Mouse (Mus musculus): ENCODE data around the gene Cops4. TPM values are rescaled to one million over a fixed set of nuclear protein-coding genes. Genes with fewer than 3 reads are reported as not detected.

The Cops4 gene
- polyA plus RNA-seq, 1 experiment, result 76.8 TPM

DNA sequence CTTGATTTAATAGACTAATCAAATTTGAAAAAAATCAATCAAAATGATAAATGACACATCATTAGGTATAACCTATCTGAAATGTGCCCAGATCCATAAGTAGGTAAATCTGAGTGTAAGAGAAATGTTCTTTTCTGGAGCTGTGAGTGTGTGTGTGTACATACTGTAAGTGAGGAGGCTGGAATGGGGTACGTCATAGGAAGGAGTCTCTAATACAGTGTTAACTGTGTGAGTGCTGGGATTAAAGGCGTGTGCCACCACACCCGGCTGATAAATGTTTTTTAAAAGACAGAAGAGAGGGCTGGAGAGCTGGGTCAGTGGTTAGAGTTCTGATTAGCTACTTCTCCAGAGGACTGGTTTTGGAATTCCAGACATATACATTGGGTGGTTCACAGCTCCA is 7.5 kb downstream of the Cops4 start:
- no peak overlapping the region for H3K27ac ChIP-seq (ENCODE audit: insufficient read depth, low read length)
- H3K4me1 ChIP-seq (ENCODE audit: control insufficient read depth, insufficient read depth, low read length), result no peaks in the 10 kb centered on the region; the same call in 1 of the 2 replicates
- TF ChIP-seq CTCF (IDR thresholded peaks at IDR 0.05; ENCODE audit: extremely low read depth, insufficient read depth, low read length) (no peak), POLR2A (IDR thresholded peaks at IDR 0.05; ENCODE audit: extremely low read depth, insufficient read depth, low read length) (no peak)
- H3K4me3 ChIP-seq (ENCODE audit: insufficient read depth, low read length), result no peak overlapping the region

DNA sequence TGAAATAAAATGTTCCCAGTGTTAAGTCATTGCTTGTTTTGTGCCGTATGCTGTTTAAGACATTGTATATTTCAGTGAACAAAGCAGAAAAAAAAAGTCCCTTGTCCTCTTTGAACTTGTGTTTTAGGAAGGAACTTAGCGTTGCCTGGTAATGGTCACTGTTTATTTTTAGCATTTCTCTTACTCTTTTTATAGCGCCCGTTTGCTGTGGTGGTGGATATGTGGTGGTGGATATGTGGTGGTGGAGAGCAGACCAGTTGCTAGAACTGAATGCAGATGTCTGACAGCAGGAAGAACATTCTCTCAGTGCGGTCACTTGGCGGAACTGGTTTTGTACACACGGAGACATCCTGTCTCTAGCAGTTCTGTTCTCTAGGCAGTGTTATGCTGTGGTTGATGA is 8.1 kb downstream of the Cops4 start:
- no peak for TF ChIP-seq CTCF (IDR thresholded peaks at IDR 0.05; ENCODE audit: extremely low read depth, insufficient read depth, low read length)
- TF ChIP-seq POLR2A (IDR thresholded peaks at IDR 0.05; ENCODE audit: extremely low read depth, insufficient read depth, low read length), result no peak
- Histone ChIP-seq H3K4me3 (ENCODE audit: insufficient read depth, low read length) (no peak overlapping the region), H3K4me1 (ENCODE audit: control insufficient read depth, insufficient read depth, low read length) (no peaks in the 10 kb centered on the region; the same call in 1 of the 2 replicates), H3K27ac (ENCODE audit: insufficient read depth, low read length) (no peak overlapping the region)

DNA sequence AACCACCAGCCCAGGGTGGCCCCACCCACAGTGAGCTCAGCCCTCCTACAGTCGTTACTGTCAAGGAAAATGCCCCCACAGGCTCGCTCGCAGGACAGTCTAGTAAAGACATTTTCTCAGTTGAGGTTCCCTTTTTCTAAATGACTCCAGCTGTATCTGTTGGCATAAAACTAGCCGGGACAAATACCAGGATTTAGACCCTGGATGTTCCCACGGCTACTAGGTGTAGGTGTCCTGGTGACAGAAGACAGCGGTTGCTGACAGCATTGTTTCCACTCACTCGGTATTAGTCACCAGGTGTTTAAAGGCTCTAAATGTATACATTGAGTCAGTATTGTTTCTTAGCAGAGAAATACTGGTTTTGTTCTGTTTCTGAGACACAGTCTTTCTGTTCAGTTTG is 17.7 kb downstream of the Cops4 start:
- peaks cover 3% of the 10 kb centered on the region for H3K4me1 ChIP-seq (ENCODE audit: control insufficient read depth, insufficient read depth, low read length)
- no peak overlapping the region for H3K4me3 ChIP-seq (ENCODE audit: insufficient read depth, low read length)
- H3K27ac ChIP-seq (ENCODE audit: insufficient read depth, low read length), result no peak overlapping the region
- TF ChIP-seq POLR2A (IDR thresholded peaks at IDR 0.05; ENCODE audit: extremely low read depth, insufficient read depth, low read length), result no peak
- TF ChIP-seq CTCF (IDR thresholded peaks at IDR 0.05; ENCODE audit: extremely low read depth, insufficient read depth, low read length), result no peak

DNA sequence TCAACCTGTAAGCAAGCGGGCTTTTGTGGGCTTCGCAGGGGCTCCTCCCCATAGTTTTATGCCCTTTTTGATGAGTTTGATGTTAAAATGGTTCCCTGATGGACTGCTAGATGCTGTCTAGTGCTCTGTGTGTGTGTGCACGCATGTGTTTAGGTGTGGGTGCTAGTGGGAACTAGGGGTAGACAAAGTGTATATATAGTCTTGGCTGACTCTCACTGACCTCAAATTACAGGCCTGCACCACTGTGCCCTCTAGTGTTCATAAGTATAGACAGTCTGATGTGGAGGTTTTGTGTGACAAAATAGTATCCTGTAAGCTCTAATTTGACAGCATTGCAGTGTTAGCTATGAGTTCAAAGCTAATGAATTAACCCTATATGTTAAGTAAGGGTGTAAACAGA is 18.5 kb downstream of the Cops4 start:
- Histone ChIP-seq H3K27ac (ENCODE audit: insufficient read depth, low read length) (no peak overlapping the region), H3K4me3 (ENCODE audit: insufficient read depth, low read length) (no peak overlapping the region), H3K4me1 (ENCODE audit: control insufficient read depth, insufficient read depth, low read length) (peaks cover 3% of the 10 kb centered on the region)
- TF ChIP-seq POLR2A (IDR thresholded peaks at IDR 0.05; ENCODE audit: extremely low read depth, insufficient read depth, low read length) (no peak), CTCF (IDR thresholded peaks at IDR 0.05; ENCODE audit: extremely low read depth, insufficient read depth, low read length) (peak; percentile 36; the same call in 1 of the 2 replicates)

DNA sequence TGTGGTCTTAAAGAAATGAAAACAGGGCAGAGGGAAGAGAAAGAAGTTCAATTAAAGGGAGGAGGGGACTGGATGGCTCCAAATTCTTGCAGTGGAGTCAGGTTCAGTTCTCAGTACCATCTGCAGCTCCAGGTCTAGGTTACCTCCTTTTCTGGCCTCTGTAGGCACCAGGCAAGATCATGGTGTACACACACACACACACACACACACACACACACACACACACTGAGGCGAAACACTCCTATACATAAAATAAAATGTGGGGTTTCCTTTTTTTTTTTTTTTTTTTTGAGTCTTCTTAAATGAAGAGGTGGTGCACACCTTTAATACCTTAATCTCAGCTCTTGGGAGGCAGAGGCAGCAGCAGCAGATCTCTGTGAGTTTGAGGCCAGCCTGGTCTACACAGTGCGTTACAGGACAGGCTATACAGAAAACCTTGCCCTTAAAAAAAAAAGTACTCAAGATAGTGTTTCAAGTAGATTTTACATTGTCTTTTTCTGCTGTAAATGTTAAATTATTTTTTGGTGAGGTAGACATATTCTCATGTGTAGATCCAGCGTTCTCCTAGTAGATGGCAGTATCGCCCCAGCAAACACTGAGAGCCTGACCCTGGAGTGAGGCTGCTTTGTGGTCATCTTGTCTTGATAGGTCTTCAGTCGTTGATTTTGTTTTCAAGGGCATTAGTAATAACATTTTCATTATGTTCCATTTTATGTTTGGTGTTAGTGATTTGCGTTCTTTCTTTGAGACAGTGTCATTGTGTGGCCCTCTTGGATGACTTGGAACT is 28.4 kb downstream of the Cops4 start:
- TF ChIP-seq CTCF (IDR thresholded peaks at IDR 0.05; ENCODE audit: extremely low read depth, insufficient read depth, low read length), result peak; percentile 38
- no peak for TF ChIP-seq POLR2A (IDR thresholded peaks at IDR 0.05; ENCODE audit: extremely low read depth, insufficient read depth, low read length)
- no peak overlapping the region for H3K27ac ChIP-seq (ENCODE audit: insufficient read depth, low read length)
- no peaks in the 10 kb centered on the region for H3K4me1 ChIP-seq (ENCODE audit: control insufficient read depth, insufficient read depth, low read length)
- no peak overlapping the region for H3K4me3 ChIP-seq (ENCODE audit: insufficient read depth, low read length)

DNA sequence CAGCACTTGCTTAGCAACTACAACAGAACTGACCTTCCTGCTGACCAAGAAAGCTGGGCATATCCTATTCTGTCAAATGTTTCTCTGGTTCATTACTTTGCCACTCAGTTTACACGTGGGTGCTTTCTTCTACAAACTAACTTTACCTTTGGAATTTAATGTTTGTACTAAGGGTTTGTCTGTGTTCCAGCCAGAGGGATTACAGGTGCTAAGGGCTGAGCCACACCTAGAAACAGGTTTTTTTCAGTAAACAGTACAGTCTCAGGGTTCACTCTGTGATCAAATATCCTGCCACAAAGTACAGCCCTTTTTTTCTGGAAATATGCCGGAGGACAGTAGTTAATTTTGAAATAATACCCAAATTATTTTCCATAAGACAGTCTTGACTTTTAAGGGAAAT is 30.1 kb downstream of the Cops4 start:
- H3K27ac ChIP-seq (ENCODE audit: insufficient read depth, low read length), result no peak overlapping the region
- no peaks in the 10 kb centered on the region for H3K4me1 ChIP-seq (ENCODE audit: control insufficient read depth, insufficient read depth, low read length)
- H3K4me3 ChIP-seq (ENCODE audit: insufficient read depth, low read length), result no peak overlapping the region
- TF ChIP-seq CTCF (IDR thresholded peaks at IDR 0.05; ENCODE audit: extremely low read depth, insufficient read depth, low read length) (no peak), POLR2A (IDR thresholded peaks at IDR 0.05; ENCODE audit: extremely low read depth, insufficient read depth, low read length) (no peak)

DNA sequence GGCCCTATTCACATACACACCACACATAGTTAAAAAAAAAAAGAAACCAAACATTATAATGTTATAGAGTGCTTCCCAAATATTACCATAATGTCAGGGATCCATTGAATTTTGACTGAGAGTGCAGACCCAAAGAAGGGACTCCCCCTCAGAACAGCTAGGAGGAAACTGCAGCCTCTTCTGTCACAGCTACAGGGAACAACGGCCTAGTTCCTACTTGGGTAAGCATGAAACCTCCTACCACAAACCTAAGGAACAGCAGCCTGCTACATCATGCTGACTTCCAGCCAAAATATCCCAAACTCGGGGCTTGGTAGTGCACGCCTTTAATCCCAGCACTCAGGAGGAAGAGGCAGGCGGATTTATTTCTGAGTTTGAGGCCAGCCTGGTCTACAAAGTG is 31.2 kb downstream of the Cops4 start:
- TF ChIP-seq POLR2A (IDR thresholded peaks at IDR 0.05; ENCODE audit: extremely low read depth, insufficient read depth, low read length) (no peak), CTCF (IDR thresholded peaks at IDR 0.05; ENCODE audit: extremely low read depth, insufficient read depth, low read length) (no peak)
- H3K4me3 ChIP-seq (ENCODE audit: insufficient read depth, low read length), result no peak overlapping the region
- no peak overlapping the region for H3K27ac ChIP-seq (ENCODE audit: insufficient read depth, low read length)
- H3K4me1 ChIP-seq (ENCODE audit: control insufficient read depth, insufficient read depth, low read length), result no peaks in the 10 kb centered on the region

DNA sequence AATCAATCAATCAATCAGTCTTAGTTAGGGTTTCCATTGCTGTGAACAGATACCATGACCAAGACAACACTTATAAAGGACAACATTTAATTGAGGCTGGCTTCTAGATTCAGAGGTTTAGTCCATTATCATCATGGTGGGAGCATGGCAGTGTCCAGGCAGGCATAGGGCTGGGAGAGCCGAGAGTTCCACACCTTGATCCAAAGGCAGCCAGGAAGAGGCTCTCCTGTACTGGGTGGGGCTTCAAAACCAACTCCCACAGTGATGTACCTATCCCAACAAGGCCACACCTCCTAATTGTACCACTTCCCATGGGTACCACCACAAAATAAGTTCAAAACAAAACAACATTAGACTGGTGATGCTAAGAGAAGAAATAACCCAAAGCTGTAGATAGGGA is 32.0 kb downstream of the Cops4 start:
- no peak overlapping the region for H3K4me3 ChIP-seq (ENCODE audit: insufficient read depth, low read length)
- H3K27ac ChIP-seq (ENCODE audit: insufficient read depth, low read length), result no peak overlapping the region
- H3K4me1 ChIP-seq (ENCODE audit: control insufficient read depth, insufficient read depth, low read length), result no peaks in the 10 kb centered on the region
- no peak for TF ChIP-seq CTCF (IDR thresholded peaks at IDR 0.05; ENCODE audit: extremely low read depth, insufficient read depth, low read length)

DNA sequence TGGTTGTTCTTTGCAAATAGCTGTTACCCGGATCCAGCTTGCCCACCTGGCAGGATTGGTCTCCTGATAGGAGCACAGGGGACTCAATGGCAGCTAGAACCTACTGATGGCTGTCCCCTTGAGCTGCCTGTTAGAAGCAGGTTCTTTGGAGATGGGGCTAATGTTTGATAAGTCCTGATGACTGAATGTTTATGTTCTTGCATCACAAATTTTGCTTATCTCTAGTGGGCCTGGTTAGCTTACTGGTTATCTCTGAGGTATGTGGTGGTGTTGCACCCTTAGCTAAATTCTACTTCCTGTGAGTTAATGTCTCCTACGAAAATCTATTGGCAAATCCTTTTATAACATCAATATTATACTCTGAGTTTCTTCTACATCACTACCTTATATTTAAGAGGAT is 33.8 kb downstream of the Cops4 start:
- no peak for TF ChIP-seq POLR2A (IDR thresholded peaks at IDR 0.05; ENCODE audit: extremely low read depth, insufficient read depth, low read length)
- TF ChIP-seq CTCF (IDR thresholded peaks at IDR 0.05; ENCODE audit: extremely low read depth, insufficient read depth, low read length), result no peak
- no peak overlapping the region for H3K27ac ChIP-seq (ENCODE audit: insufficient read depth, low read length)
- no peak overlapping the region for H3K4me3 ChIP-seq (ENCODE audit: insufficient read depth, low read length)
- H3K4me1 ChIP-seq (ENCODE audit: control insufficient read depth, insufficient read depth, low read length), result no peaks in the 10 kb centered on the region

DNA sequence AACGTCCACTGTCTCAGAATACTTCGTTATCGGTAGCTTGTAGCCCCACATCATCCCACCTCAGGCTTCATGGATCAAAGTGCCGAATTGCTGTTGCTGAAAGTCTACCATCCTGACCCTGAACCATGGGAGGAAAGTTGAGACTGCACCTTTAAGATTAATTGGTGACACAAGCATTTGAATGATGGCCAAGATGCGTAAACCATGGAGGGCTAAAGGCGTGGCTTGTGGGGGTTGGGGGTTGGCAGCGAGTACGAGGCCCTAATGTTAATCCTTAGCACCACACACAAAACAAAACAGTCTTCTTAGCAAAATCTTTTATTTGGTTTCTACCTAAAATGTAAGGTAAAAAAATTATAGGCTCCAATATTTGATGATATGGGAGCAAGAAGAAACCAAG is 35.3 kb downstream of the Cops4 start:
- H3K4me3 ChIP-seq (ENCODE audit: insufficient read depth, low read length), result no peak overlapping the region

More for the DNA sequence above, 35.3 kb downstream of the Cops4 start:
- Histone ChIP-seq H3K27ac (ENCODE audit: insufficient read depth, low read length) (no peak overlapping the region), H3K4me1 (ENCODE audit: control insufficient read depth, insufficient read depth, low read length) (no peaks in the 10 kb centered on the region)
- TF ChIP-seq CTCF (IDR thresholded peaks at IDR 0.05; ENCODE audit: extremely low read depth, insufficient read depth, low read length) (no peak), POLR2A (IDR thresholded peaks at IDR 0.05; ENCODE audit: extremely low read depth, insufficient read depth, low read length) (no peak)

Data from cortical plate, adult 2 months (tissue).